Mouse (Mus musculus) E14TG2a.4 (cell line): Measurements from ENCODE around the gene C3.

ENCODE experiments used
- H3K27me3 ChIP-seq: 2 replicates; pipeline ENCODE4 v1.6.1; 2014; ENCODE audit warnings: low read length, control low read depth; ENCODE audit not compliant: insufficient read depth
- H3K36me3 ChIP-seq: 2 replicates; pipeline ENCODE4 v1.6.1; 2014; ENCODE audit warnings: low read length, control low read depth; ENCODE audit not compliant: insufficient read depth
- H3K4me1 ChIP-seq: replicated peaks from 2 replicates; pipeline ENCODE4 v1.6.1; 2014; ENCODE audit warnings: low read depth, low read length, control low read depth
- H3K4me3 ChIP-seq: replicated peaks from 2 replicates; pipeline ENCODE4 v1.5.1; 2014; ENCODE audit warnings: mild to moderate bottlenecking, low read length
- H3K9me3 ChIP-seq: 2 replicates; pipeline ENCODE4 v1.6.1; 2014; ENCODE audit warnings: low read length, control low read depth
- CTCF ChIP-seq: conservative IDR thresholded peaks from 2 replicates; pipeline ENCODE4 v1.5.1; 2014; ENCODE audit warnings: low read length
- NANOG ChIP-seq: IDR thresholded peaks from 2 replicates; pipeline ENCODE4 v1.6.1; 2014; ENCODE audit warnings: borderline replicate concordance, low read length, mixed read lengths
- POU5F1 ChIP-seq: IDR thresholded peaks from 2 replicates; pipeline ENCODE4 v1.6.1; 2014; ENCODE audit warnings: low read length, borderline replicate concordance

The C3 gene

DNA sequence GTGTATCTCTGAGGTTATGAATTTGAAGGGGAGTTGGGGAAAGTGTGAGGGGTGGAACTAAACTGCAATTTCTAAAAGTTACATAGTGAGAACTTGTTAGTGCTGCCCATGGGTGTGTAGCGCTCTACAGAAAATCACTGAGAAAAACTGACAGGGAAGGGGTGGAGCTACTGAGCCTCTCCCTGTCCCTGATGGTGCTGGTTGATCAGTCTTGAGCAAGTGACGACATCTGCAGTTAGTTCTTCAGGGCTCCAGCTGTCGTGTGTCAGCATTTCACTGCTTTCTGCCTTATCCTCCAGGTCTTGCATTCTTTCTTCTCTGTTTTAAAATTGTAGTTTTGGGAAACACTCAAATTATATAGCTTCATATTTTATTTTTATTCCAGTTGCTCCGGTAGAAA, 54.6 kb downstream of the C3 start:
- H3K36me3 ChIP-seq = no peaks in the 10 kb centered on the region
- H3K4me3 ChIP-seq = no peak overlapping the region
- H3K27me3 ChIP-seq = peaks cover 23% of the 10 kb centered on the region
- peaks cover 17% of the 10 kb centered on the region for H3K4me1 ChIP-seq
- no peak for TF ChIP-seq CTCF
- TF ChIP-seq POU5F1 = no peak
- TF ChIP-seq NANOG = no peak
- H3K9me3 ChIP-seq = peaks cover 3% of the 10 kb centered on the region; the same call in 1 of the 2 replicates

DNA sequence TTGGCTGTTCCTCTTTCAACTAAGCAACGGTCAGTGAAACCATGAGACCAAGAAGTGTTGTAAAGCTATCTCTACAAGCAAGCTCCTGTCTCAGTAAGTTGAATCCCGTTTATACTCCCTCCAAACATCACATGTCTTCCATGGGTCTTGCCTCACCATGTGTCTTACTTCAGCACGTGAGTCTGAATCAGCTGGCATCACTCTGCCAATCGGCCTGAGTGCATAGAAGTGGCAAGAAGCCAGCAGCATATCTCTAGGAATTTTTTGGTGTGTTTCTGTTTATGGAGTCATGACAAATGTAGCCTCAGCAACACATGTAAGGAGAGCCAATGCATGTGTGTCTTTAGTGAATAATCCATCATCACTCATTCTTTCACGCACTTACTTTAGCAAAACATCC, 55.6 kb downstream of the C3 start:
- peaks cover 3% of the 10 kb centered on the region; the same call in 1 of the 2 replicates for H3K9me3 ChIP-seq
- H3K4me1 ChIP-seq = peaks cover 17% of the 10 kb centered on the region
- H3K27me3 ChIP-seq = peaks cover 23% of the 10 kb centered on the region
- H3K36me3 ChIP-seq = no peaks in the 10 kb centered on the region
- no peak for TF ChIP-seq CTCF
- no peak for TF ChIP-seq NANOG
- no peak for TF ChIP-seq POU5F1
- no peak overlapping the region for H3K4me3 ChIP-seq

- no peaks in the 10 kb centered on the region for H3K36me3 ChIP-seq
- peaks cover 16% of the 10 kb centered on the region for H3K27me3 ChIP-seq
- TF ChIP-seq NANOG (peak; percentile 30; the same call in 1 of the 2 replicates), POU5F1 (no peak)
- H3K4me3 ChIP-seq = no peak overlapping the region
- peaks cover 28% of the 10 kb centered on the region for H3K4me1 ChIP-seq
- peaks cover 3% of the 10 kb centered on the region; the same call in 1 of the 2 replicates for H3K9me3 ChIP-seq
Observed at GRCm38 (mm10) chr17:57170616-57171260, 57.2 kb downstream of the C3 start.

DNA sequence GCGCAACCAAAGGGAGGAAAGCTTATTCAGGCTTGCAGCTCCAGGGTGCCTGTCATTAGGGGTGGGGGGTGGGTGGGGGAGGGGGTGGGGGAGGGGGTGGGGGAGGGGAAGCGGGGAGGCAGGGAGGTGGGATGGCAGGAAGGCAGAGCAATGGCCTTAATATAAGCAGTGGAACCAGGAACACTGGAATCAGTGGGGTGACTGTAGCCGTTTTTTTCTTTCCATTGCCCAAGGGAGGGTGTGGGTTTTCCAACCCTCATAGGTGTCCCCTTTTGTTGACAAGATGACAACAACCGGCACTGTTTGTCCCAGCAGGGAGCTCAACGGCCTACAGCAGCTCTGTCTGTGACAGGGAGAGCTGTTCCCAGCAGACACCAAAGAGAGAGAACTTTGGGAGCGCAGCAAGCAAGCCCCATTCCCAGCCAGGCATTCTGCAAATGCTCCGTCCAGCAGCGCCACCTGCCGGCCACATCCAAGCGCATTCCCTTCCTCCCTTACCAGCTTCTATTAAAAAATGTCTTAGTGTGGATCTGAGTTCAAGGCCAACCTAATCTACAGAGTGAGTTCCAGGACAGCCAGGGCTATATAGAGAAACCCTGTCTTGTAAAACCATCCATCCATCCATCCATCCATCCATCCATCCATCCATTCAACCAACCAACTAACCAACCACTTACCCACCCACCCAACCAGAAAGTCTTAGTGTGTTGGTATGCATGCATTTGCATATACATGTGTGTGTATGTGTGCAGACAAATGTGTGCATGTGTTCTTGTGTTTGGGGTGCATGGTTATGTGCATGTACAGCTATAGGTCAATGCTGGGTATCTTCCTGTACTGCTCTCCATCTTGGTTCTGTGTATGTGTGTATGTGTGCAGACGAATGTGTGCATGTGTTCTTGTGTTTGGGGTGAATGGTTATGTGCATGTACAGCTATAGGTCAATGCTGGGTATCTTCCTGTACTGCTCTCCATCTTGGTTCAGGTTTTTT, 60.8 kb downstream of the C3 start:
- Histone ChIP-seq H3K36me3 (no peaks in the 10 kb centered on the region), H3K4me3 (no peak overlapping the region), H3K9me3 (peaks cover 3% of the 10 kb centered on the region; the same call in 1 of the 2 replicates), H3K27me3 (peaks cover 9% of the 10 kb centered on the region; the same call in 1 of the 2 replicates), H3K4me1 (peaks cover 36% of the 10 kb centered on the region)
- TF ChIP-seq NANOG (no peak), CTCF (peak; percentile 68), POU5F1 (no peak)
